Comparison of ENCODE assay signal across 14 mouse cellular contexts in the genomic region with DNA sequence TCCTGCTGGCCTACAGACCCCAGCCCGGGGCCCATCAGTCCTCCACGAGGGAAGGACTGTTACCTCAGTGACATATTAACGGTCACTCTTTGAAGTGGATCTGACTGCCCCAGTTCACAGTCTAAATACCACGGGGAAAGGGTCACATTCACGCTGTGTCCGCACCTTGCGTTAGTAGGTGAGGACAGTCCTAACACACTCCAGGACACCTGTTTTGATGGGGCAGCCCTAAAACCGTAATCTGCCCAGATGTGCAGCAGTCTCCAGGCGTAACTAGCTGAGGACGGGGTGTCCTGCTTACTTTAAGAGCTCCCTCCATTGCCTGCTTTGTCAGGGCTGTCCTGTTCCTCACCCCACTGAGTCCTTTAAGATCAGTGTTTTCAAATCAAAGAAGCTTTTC.
A peak's percentile ranks its signal among the peaks of the same experiment; 100 is the strongest.
DNase-seq lines count a peak whose midpoint lies in the region; ATAC-seq lines count a peak whose summit lies in the region.
"Had no signal": no experiment of that assay in that cellular context is flagged by ENCODE, and none has a peak within 500 bp of the region (broad histone marks: within the 10 kb centered on the region; RNA-seq: fewer than 3 reads in every experiment).

No protein-coding gene starts in this region.

- H3K27ac ChIP-seq in hindbrain, embryonic 13.5 days: peak overlapping the region; percentile 18; the same call in 1 of the 2 replicates
- H3K27ac ChIP-seq in hindbrain, embryonic 12.5 days: no peak overlapping the region
- H3K27ac ChIP-seq in midbrain, embryonic 13.5 days: no peak overlapping the region
- no peak overlapping the region for H3K27ac ChIP-seq in midbrain, embryonic 15.5 days
- H3K27ac ChIP-seq in embryonic facial prominence, embryonic 10.5 days (replicated peaks): peak overlapping the region; percentile 59
- no peak overlapping the region for H3K27ac ChIP-seq in limb, embryonic 13.5 days
- H3K27ac ChIP-seq: heart, embryonic 13.5 days; liver, embryonic 14.5 days had no signal

- WGBS in hindbrain, embryonic 13.5 days: 36% methylated on average over 10 of the region's 10 CpGs
- WGBS in hindbrain, embryonic 12.5 days: 45% methylated on average over 10 of the region's 10 CpGs
- 26% methylated on average over 10 of the region's 10 CpGs for WGBS in midbrain, embryonic 13.5 days
- WGBS in midbrain, embryonic 15.5 days: 35% methylated on average over 10 of the region's 10 CpGs
- WGBS in embryonic facial prominence, embryonic 10.5 days: 62% methylated on average over 10 of the region's 10 CpGs
- WGBS in limb, embryonic 13.5 days: 14% methylated on average over 10 of the region's 10 CpGs

- H3K4me3 ChIP-seq in hindbrain, embryonic 13.5 days: no peak overlapping the region
- H3K4me3 ChIP-seq in hindbrain, embryonic 12.5 days: no peak overlapping the region
- H3K4me3 ChIP-seq in midbrain, embryonic 13.5 days (replicated peaks): no peak overlapping the region
- no peak overlapping the region for H3K4me3 ChIP-seq in midbrain, embryonic 15.5 days
- no peak overlapping the region for H3K4me3 ChIP-seq in embryonic facial prominence, embryonic 10.5 days
- H3K4me3 ChIP-seq in limb, embryonic 13.5 days: no peak overlapping the region
- H3K4me3 ChIP-seq: heart, embryonic 13.5 days had no signal

- peaks cover 44% of the 10 kb centered on the region for H3K4me1 ChIP-seq in hindbrain, embryonic 13.5 days (replicated peaks)
- H3K4me1 ChIP-seq in hindbrain, embryonic 12.5 days: peaks cover 28% of the 10 kb centered on the region
- peaks cover 35% of the 10 kb centered on the region for H3K4me1 ChIP-seq in midbrain, embryonic 13.5 days (replicated peaks)
- peaks cover 16% of the 10 kb centered on the region for H3K4me1 ChIP-seq in midbrain, embryonic 15.5 days
- peaks cover 24% of the 10 kb centered on the region for H3K4me1 ChIP-seq in embryonic facial prominence, embryonic 10.5 days
- peaks cover 26% of the 10 kb centered on the region for H3K4me1 ChIP-seq in limb, embryonic 13.5 days

- no peak for DNase-seq in embryonic facial prominence, embryonic 10.5 days (ENCODE audit: low spot score)
- DNase-seq in spleen, postnatal 14 days (ENCODE audit: low spot score in 2 of 2): no peak
- DNase-seq: lung, postnatal 14 days; right cerebral cortex, postnatal 25 days had no signal

- H3K27me3 ChIP-seq in hindbrain, embryonic 13.5 days: peaks cover 8% of the 10 kb centered on the region
- 0 out of 2 replicates have a peak, but pooled peaks cover 4% of the 10 kb centered on the region for H3K27me3 ChIP-seq in hindbrain, embryonic 12.5 days
- H3K27me3 ChIP-seq in midbrain, embryonic 13.5 days: peaks cover 18% of the 10 kb centered on the region
- H3K27me3 ChIP-seq in midbrain, embryonic 15.5 days (replicated peaks): peaks cover 19% of the 10 kb centered on the region
- H3K27me3 ChIP-seq in embryonic facial prominence, embryonic 10.5 days (replicated peaks; ENCODE audit: low read depth, poor library complexity, severe bottlenecking): no peaks in the 10 kb centered on the region
- H3K27me3 ChIP-seq in limb, embryonic 13.5 days: peaks cover 49% of the 10 kb centered on the region
- H3K27me3 ChIP-seq: heart, embryonic 13.5 days had no signal

- no peak for ATAC-seq in hindbrain, embryonic 13.5 days (ENCODE audit: low FRiP score)
- no peak for ATAC-seq in hindbrain, embryonic 12.5 days (ENCODE audit: low FRiP score)
- 0 out of 2 replicates have a peak, but pooled peaks have one; percentile 9 for ATAC-seq in midbrain, embryonic 13.5 days
- ATAC-seq in midbrain, embryonic 15.5 days (replicated peaks): no peak
- ATAC-seq in limb, embryonic 13.5 days (ENCODE audit: low FRiP score, low read depth): no peak
- ATAC-seq: intestine, embryonic 16.5 days; midbrain, embryonic 16.5 days had no signal

- no peaks in the 10 kb centered on the region for H3K36me3 ChIP-seq in hindbrain, embryonic 13.5 days
- H3K36me3 ChIP-seq in hindbrain, embryonic 12.5 days: no peaks in the 10 kb centered on the region
- H3K36me3 ChIP-seq in midbrain, embryonic 13.5 days: no peaks in the 10 kb centered on the region
- no peaks in the 10 kb centered on the region for H3K36me3 ChIP-seq in midbrain, embryonic 15.5 days (replicated peaks)
- peaks cover 7% of the 10 kb centered on the region; the same call in 1 of the 2 replicates for H3K36me3 ChIP-seq in embryonic facial prominence, embryonic 10.5 days (replicated peaks)
- no peaks in the 10 kb centered on the region for H3K36me3 ChIP-seq in limb, embryonic 13.5 days
- H3K36me3 ChIP-seq: G1E; heart, embryonic 13.5 days had no signal

- no peak overlapping the region for H3K4me2 ChIP-seq in hindbrain, embryonic 13.5 days
- no peak overlapping the region for H3K4me2 ChIP-seq in hindbrain, embryonic 12.5 days (replicated peaks)
- H3K4me2 ChIP-seq in midbrain, embryonic 13.5 days (replicated peaks): no peak overlapping the region
- no peak overlapping the region for H3K4me2 ChIP-seq in midbrain, embryonic 15.5 days
- 0 out of 2 replicates have a peak overlapping the region, but pooled peaks have one; percentile 11 for H3K4me2 ChIP-seq in limb, embryonic 13.5 days (replicated peaks)
- H3K4me2 ChIP-seq: heart, embryonic 13.5 days had no signal

- H3K9me3 ChIP-seq in hindbrain, embryonic 13.5 days: peaks cover 5% of the 10 kb centered on the region; the same call in 1 of the 2 replicates
- no peaks in the 10 kb centered on the region; the same call in 1 of the 2 replicates for H3K9me3 ChIP-seq in hindbrain, embryonic 12.5 days (replicated peaks)
- H3K9me3 ChIP-seq in midbrain, embryonic 13.5 days: 0 out of 2 replicates have a peak, but pooled peaks cover 6% of the 10 kb centered on the region
- no peaks in the 10 kb centered on the region for H3K9me3 ChIP-seq in midbrain, embryonic 15.5 days
- peaks cover 5% of the 10 kb centered on the region; the same call in 1 of the 2 replicates for H3K9me3 ChIP-seq in embryonic facial prominence, embryonic 10.5 days
- H3K9me3 ChIP-seq in limb, embryonic 13.5 days: peaks cover 9% of the 10 kb centered on the region; the same call in 1 of the 2 replicates

- H3K9ac ChIP-seq in hindbrain, embryonic 13.5 days: no peak overlapping the region
- no peak overlapping the region for H3K9ac ChIP-seq in hindbrain, embryonic 12.5 days
- no peak overlapping the region for H3K9ac ChIP-seq in midbrain, embryonic 13.5 days (replicated peaks)
- no peak overlapping the region for H3K9ac ChIP-seq in midbrain, embryonic 15.5 days
- no peak overlapping the region for H3K9ac ChIP-seq in limb, embryonic 13.5 days
- H3K9ac ChIP-seq: heart, embryonic 13.5 days; liver, embryonic 14.5 days had no signal

Comparison
In these comparisons a context has a peak if more than half of its experiments do, and no peak if none do; other contexts are left out.
1. H3K27ac ChIP-seq: peak in hindbrain, embryonic 13.5 days (single experiment) and embryonic facial prominence, embryonic 10.5 days (single experiment); none in hindbrain, embryonic 12.5 days (single experiment), midbrain, embryonic 13.5 days (single experiment), midbrain, embryonic 15.5 days (single experiment) and limb, embryonic 13.5 days (single experiment).